Mouse (Mus musculus) 3134 (cell line): Measurements from ENCODE around the gene Nrxn1.

Source experiments
- DNase-seq: peaks from one replicate; pipeline ENCODE4 v3.0.0-alpha.2; 2011; ENCODE audit warnings: low spot score; ENCODE audit not compliant: insufficient read length; ENCODE audit errors: extremely low read depth

The Nrxn1 gene

GRCm38 (mm10) chr17:91093042-91093080 lies at the start of gene Nrxn1:
Nrxn1 (minus strand) TSS chr17:91093071.
- DNase-seq = no peak

GRCm38 (mm10) chr17:91136859-91137258 lies 44.0 kb upstream of the Nrxn1 start:
- DNase-seq = no peak

GRCm38 (mm10) chr17:91112880-91113628 lies 20.2 kb upstream of the Nrxn1 start:
- DNase-seq = no peak

- DNase-seq = no peak
Measured at GRCm38 (mm10) chr17:91112085-91112484, 19.2 kb upstream of the Nrxn1 start.

- DNase-seq = no peak
Measured at GRCm38 (mm10) chr17:91093081-91093875, 407 bp upstream of the Nrxn1 start.

GRCm38 (mm10) chr17:91092421-91093041 lies 340 bp downstream of the Nrxn1 start:
- no peak for DNase-seq

- no peak for DNase-seq
Measured at GRCm38 (mm10) chr17:91090631-91091030, 2.2 kb downstream of the Nrxn1 start.

GRCm38 (mm10) chr17:91088991-91089390 lies 3.9 kb downstream of the Nrxn1 start:
- no peak for DNase-seq

GRCm38 (mm10) chr17:91088037-91088715 lies 4.7 kb downstream of the Nrxn1 start:
- DNase-seq = peak; percentile 9

- no peak for DNase-seq
Measured at GRCm38 (mm10) chr17:91086412-91086811, 6.5 kb downstream of the Nrxn1 start.

- no peak for DNase-seq
Measured at GRCm38 (mm10) chr17:91085416-91085815, 7.5 kb downstream of the Nrxn1 start.

GRCm38 (mm10) chr17:91079096-91079495 lies 13.8 kb downstream of the Nrxn1 start:
- DNase-seq = no peak

GRCm38 (mm10) chr17:91074780-91075179 lies 18.1 kb downstream of the Nrxn1 start:
- DNase-seq = no peak

GRCm38 (mm10) chr17:91033466-91033865 lies 59.4 kb downstream of the Nrxn1 start:
- no peak for DNase-seq

GRCm38 (mm10) chr17:91025061-91025623 lies 67.7 kb downstream of the Nrxn1 start:
- DNase-seq = no peak

GRCm38 (mm10) chr17:91007385-91008089 lies 85.3 kb downstream of the Nrxn1 start:
- no peak for DNase-seq

- no peak for DNase-seq
Measured at GRCm38 (mm10) chr17:91000389-91000788, 92.5 kb downstream of the Nrxn1 start.

GRCm38 (mm10) chr17:90999667-91000154 lies 93.2 kb downstream of the Nrxn1 start:
- DNase-seq = no peak

- DNase-seq = no peak
Measured at GRCm38 (mm10) chr17:90997714-90998113, 95.2 kb downstream of the Nrxn1 start.

GRCm38 (mm10) chr17:90995436-90995835 lies 97.4 kb downstream of the Nrxn1 start:
- DNase-seq = no peak

- no peak for DNase-seq
Measured at GRCm38 (mm10) chr17:90994247-90994646, 98.6 kb downstream of the Nrxn1 start.
